Mouse (Mus musculus) lung, postnatal 0 days (tissue): ENCODE results near the gene Rbm42. TPM values are rescaled to one million over a fixed set of nuclear protein-coding genes. Genes with fewer than 3 reads are reported as not detected.

Experiments used
- ATAC-seq: fragments of 200-750 bp; cut with Nextera tagmentation; 2 replicates; pipeline ENCODE4 v1.8.0; 2017; ENCODE audit warnings: moderate library complexity
- DNase-seq: peaks from one replicate; pipeline ENCODE4 v3.0.0-alpha.2; 2016; ENCODE audit warnings: low spot score
- H3K27ac ChIP-seq: fragments of 300-500 bp; sonication (generic); 2 replicates; pipeline ENCODE4 v1.5.1; 2014; ENCODE audit warnings: antibody characterized with exemption, mild to moderate bottlenecking, low read length, mixed read lengths
- H3K27me3 ChIP-seq: fragments of 300-500 bp; sonication (generic); replicated peaks from 2 replicates; pipeline ENCODE4 v1.6.1; 2014; ENCODE audit warnings: low read length, mixed read lengths; ENCODE audit not compliant: insufficient read depth
- H3K36me3 ChIP-seq: fragments of 300-500 bp; sonication (generic); 2 replicates; pipeline ENCODE4 v1.6.1; 2014; ENCODE audit warnings: low read length, mixed read lengths; ENCODE audit not compliant: insufficient read depth
- H3K4me1 ChIP-seq: fragments of 300-500 bp; sonication (generic); 2 replicates; pipeline ENCODE4 v1.6.1; 2014; ENCODE audit warnings: antibody characterized with exemption, low read depth, low read length, mixed read lengths; ENCODE audit not compliant: insufficient read depth
- H3K4me2 ChIP-seq: fragments of 300-500 bp; sonication (generic); replicated peaks from 2 replicates; pipeline ENCODE4 v1.6.1; 2014; ENCODE audit warnings: low read depth, mild to moderate bottlenecking, low read length, moderate library complexity, mixed read lengths
- H3K4me3 ChIP-seq: fragments of 300-500 bp; sonication (generic); 2 replicates; pipeline ENCODE4 v1.5.1; 2014; ENCODE audit warnings: low read depth, low read length
- H3K9ac ChIP-seq: fragments of 300-500 bp; sonication (generic); replicated peaks from 2 replicates; pipeline ENCODE4 v1.6.1; 2014; ENCODE audit warnings: low read depth, mild to moderate bottlenecking
- H3K9me3 ChIP-seq: fragments of 300-500 bp; sonication (generic); 2 replicates; pipeline ENCODE4 v1.6.1; 2016; ENCODE audit warnings: low read length, mixed read lengths
- CTCF ChIP-seq: IDR thresholded peaks from 2 replicates; pipeline ENCODE4 v1.5.1; 2016; ENCODE audit warnings: antibody characterized with exemption, mild to moderate bottlenecking
- EP300 ChIP-seq: IDR thresholded peaks from 2 replicates; pipeline ENCODE4 v1.6.1; 2016; ENCODE audit warnings: antibody characterized with exemption, mild to moderate bottlenecking, control low read depth
- WGBS: fragments of 180-500 bp; shearing (Covaris S2); extraction: QIAGEN DNeasy Blood & Tissue Kit; methylation state at CpG from one replicate; pipeline ENCODE4 v1.1.7; 2014; 5-methylcytosine and 5-hydroxymethylcytosine counted together
- polyA plus RNA-seq: library from polyadenylated mRNA; unstranded; fragments of >200 nt; fragmentation: Nextera tagmentation; extraction: Ambion mirVana; gene quantifications from 2 replicates; pipeline ENCODE4 v1.2.1, GENCODE M21; 2015

Gene Rbm42
- polyA plus RNA-seq, 1 experiment from 2014 or later, result 107 TPM

DNA sequence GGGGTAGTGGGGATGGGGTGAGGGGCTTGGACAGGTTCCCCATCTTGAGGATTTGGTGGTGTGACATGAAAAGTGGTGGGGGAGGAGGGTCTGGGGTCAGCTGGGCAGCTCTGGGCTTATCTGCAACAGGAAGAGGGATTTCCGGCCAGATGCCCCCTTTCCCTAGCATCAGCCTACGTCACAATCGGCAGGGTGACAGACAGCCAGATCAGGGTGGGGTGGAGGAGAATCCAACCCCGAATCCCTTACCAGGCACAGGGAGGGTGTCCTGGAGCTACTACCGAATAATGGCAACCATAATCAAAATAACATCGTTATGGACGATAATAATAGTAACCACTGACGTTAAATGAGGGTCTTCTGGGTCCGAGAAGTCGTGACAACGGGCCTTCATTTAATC is 13.7 kb downstream of the Rbm42 start:
- Histone ChIP-seq H3K4me2 (no peak overlapping the region), H3K27me3 (peaks cover 25% of the 10 kb centered on the region), H3K27ac (no peak overlapping the region), H3K4me3 (no peak overlapping the region), H3K9ac (no peak overlapping the region), H3K4me1 (no peaks in the 10 kb centered on the region), H3K9me3 (no peaks in the 10 kb centered on the region), H3K36me3 (peaks cover 6% of the 10 kb centered on the region)
- DNase-seq, result no peak
- no peak for ATAC-seq
- WGBS, result 19% methylated on average over 11 of the region's 11 CpGs
- TF ChIP-seq CTCF (no peak), EP300 (no peak)

DNA sequence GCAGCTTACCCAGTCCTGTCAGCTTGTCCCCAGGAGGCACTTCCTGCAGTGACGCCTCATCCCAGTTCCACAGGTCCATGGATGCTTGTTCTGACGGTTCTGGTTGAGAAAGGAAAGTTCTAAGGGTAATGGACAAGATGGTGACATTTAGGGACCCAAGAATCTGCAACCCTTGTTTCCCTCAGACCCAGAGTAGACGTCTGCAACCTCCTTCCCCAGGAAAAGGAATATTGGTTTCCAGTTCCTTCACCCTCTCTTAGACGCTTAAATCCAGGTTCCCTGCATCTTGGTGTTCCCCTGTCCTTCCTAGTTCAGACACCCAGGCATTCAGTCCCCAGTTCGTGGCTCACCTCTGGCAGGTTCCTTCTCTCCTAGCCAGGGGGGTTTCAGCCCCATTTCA is 14.4 kb downstream of the Rbm42 start, which contains the start of gene Etv2:
Gene Etv2, minus strand, starts transcription at position 101 of the 400 bp plus-strand sequence.
- TF ChIP-seq EP300 (no peak), CTCF (no peak)
- Histone ChIP-seq H3K27ac (no peak within 1 kb of the TSS), H3K4me2 (0 out of 2 replicates have a peak within 1 kb of the TSS, but pooled peaks have one; percentile 17), H3K9me3 (no peaks in the 10 kb centered on the region), H3K9ac (no peak within 1 kb of the TSS), H3K36me3 (no peaks in the 10 kb centered on the region; the same call in 1 of the 2 replicates), H3K27me3 (peaks cover 25% of the 10 kb centered on the region), H3K4me1 (no peaks in the 10 kb centered on the region), H3K4me3 (no peak within 1 kb of the TSS; the same call in 1 of the 2 replicates)
- no peak for ATAC-seq
- WGBS, result 7% methylated on average over 5 of the region's 5 CpGs
- DNase-seq, result no peak

DNA sequence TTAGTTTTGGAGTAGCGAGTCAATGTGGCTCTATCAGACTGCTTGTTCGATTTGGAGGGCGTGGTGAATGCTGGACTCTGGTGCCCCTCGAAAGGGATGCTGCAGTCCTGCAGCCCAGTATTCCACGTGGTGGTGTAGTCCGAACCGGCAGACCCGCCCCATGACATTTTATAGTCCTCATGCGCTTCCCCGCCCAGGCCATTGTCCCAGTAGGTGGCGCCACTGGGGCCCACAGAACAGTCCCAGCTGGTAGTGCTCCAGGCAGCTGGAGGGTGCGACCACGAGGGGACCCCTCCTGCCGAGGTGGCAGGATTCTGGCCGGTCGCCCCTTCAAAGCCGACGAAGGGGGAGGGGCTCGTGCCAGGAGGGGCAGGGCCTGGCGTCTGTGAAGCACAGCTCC is 15.5 kb downstream of the Rbm42 start:
- Histone ChIP-seq H3K27me3 (peaks cover 25% of the 10 kb centered on the region), H3K9ac (no peak overlapping the region), H3K9me3 (no peaks in the 10 kb centered on the region), H3K4me2 (0 out of 2 replicates have a peak overlapping the region, but pooled peaks have one; percentile 17), H3K27ac (no peak overlapping the region), H3K36me3 (no peaks in the 10 kb centered on the region), H3K4me3 (no peak overlapping the region), H3K4me1 (no peaks in the 10 kb centered on the region)
- DNase-seq (peak; percentile 54), ATAC-seq (peak; percentile 82)
- TF ChIP-seq CTCF, result peak; percentile 75
- no peak for TF ChIP-seq EP300
- WGBS, result under 1% methylated on average over 20 of the region's 20 CpGs

DNA sequence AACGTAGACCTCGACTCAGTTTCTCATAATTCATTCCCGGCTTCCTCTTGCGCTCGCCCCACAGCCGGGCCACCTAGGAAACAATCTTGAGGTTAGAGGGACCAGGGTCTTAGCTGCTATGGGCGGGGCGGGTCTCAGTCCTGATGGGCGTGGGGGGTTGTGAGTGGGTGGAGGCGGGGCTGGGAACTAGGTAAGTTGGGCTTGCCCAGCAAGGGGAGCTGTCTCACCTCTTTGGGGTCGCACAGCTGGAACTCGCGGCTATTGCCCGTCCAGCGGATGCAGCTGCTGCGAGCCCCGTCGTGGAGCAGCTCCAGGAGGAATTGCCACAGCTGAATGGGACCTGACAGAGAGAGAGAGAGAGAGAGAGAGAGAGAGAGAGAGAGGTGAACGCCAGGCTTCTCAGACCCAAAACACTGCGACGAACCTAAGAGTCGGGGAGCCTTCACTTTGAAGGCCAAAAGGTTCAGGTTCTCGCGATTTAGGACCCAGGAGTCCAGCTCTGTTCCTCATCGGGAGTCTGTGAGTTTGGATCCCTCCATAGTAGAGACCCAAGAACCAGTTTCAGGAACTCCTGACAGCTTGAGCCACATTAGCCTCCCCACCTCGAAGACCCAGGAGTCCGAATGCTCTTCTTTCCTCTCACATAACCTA is 16.2 kb downstream of the Rbm42 start:
- WGBS, result 4% methylated on average over 27 of the region's 27 CpGs
- H3K9me3 ChIP-seq, result no peaks in the 10 kb centered on the region
- ATAC-seq, result no peak
- no peaks in the 10 kb centered on the region for H3K36me3 ChIP-seq
- DNase-seq, result no peak
- TF ChIP-seq EP300 (no peak), CTCF (no peak)
- H3K4me2 ChIP-seq, result no peak overlapping the region
- H3K9ac ChIP-seq, result no peak overlapping the region
- no peak overlapping the region for H3K27ac ChIP-seq
- no peaks in the 10 kb centered on the region for H3K4me1 ChIP-seq
- no peak overlapping the region for H3K4me3 ChIP-seq
- H3K27me3 ChIP-seq, result peaks cover 25% of the 10 kb centered on the region

DNA sequence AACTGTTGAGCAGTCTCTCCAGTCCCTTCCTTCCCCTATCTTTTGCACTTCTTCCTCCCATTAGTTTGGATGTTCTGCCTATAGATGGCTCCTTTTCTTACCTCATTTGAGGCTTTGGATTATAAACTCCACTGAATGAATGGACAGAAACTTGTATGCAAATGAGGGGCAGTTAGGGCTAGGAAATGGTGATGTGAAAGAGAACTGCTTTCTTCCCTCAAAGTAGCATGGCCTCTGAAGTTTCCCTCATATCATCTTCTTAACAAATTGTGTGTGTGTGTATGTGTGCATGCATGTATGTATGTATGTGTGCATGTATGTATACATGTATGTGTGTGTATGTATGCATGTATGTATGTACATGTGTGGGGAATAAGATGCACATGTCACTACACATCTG is 21.1 kb downstream of the Rbm42 start:
- Histone ChIP-seq H3K4me1 (no peaks in the 10 kb centered on the region), H3K27me3 (peaks cover 12% of the 10 kb centered on the region), H3K9me3 (no peaks in the 10 kb centered on the region), H3K27ac (no peak overlapping the region), H3K4me3 (no peak overlapping the region), H3K36me3 (no peaks in the 10 kb centered on the region), H3K9ac (no peak overlapping the region), H3K4me2 (no peak overlapping the region)
- TF ChIP-seq EP300, result no peak
- TF ChIP-seq CTCF, result no peak
- ATAC-seq (no peak), DNase-seq (no peak)

DNA sequence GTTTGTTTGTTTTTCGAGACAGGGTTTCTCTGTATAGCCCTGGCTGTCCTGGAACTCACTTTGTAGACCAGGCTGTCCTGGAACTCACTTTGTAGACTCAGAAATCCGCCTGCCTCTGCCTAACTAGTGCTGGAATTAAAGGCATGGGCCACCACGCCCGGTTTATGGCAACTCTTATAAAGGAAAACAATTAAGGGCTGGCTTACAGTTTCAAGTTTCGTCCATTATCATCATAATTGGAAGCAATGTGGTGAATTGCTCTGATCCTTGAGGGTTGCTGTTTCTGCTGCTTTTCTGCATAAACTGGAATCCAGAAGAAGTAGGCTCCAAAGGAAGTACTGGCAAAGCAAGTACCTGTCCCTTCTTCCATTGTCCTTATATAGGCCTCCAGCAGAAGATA is 23.5 kb downstream of the Rbm42 start:
- Histone ChIP-seq H3K4me1 (no peaks in the 10 kb centered on the region), H3K27ac (no peak overlapping the region), H3K9me3 (no peaks in the 10 kb centered on the region), H3K36me3 (no peaks in the 10 kb centered on the region; the same call in none of the 2 replicates), H3K4me3 (no peak overlapping the region), H3K27me3 (no peaks in the 10 kb centered on the region), H3K9ac (no peak overlapping the region), H3K4me2 (no peak overlapping the region)
- DNase-seq (no peak), ATAC-seq (no peak)
- TF ChIP-seq EP300 (no peak), CTCF (no peak)
- WGBS, result 77% methylated on average over 5 of the region's 5 CpGs
